Mouse (Mus musculus) layer of hippocampus, adult 9-11 months (tissue): ENCODE measurements around the gene Tmem248.
A peak's percentile ranks its signal among the peaks of the same experiment; 100 is the strongest.

ENCODE experiments used
- DNase-seq: peaks from one replicate; pipeline ENCODE4 v3.0.0; 2022

Tmem248 gene

DNA sequence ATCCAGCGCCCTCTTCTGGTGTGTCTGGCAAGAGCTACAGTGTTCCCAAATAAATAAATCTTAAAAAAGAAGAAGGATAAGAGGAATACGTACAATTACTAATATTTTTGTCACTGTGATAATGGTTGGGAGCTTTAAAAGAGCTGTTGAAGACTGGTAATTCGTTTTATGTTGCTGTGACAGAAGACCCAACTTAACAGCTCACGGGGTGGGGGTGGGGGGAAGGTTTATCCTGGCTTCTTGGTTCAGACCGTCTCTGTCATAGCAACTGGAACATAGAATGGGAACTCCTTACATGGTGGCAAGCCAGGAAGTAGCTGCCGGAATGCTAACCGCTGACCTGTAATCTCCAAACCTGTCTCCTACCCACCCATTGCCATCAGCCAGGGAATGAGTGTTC is at the start of gene Tmem248:
Gene Tmem248, plus strand, starts transcription at position 301 of the 400 bp plus-strand sequence.
- no peak for DNase-seq

DNA sequence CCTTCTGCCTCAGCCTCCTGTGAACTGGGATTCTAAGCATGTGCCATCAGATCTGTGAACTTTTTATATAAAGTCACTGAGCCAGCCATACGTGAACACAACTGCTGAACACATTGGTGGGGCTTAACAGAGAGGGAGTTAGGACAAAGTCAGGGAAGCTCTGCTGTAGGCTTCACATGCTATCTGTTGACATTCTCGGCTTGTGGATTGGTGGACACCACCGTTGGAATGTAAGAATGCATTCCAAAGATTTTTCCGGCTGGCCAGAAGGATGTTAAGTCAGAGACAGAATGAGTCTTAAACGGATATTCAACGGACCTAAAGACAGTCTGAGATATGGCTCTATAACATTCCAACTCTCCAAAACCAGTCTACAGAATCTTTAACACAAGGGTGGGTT is 47.8 kb upstream of the Tmem248 start:
- DNase-seq: no peak

DNA sequence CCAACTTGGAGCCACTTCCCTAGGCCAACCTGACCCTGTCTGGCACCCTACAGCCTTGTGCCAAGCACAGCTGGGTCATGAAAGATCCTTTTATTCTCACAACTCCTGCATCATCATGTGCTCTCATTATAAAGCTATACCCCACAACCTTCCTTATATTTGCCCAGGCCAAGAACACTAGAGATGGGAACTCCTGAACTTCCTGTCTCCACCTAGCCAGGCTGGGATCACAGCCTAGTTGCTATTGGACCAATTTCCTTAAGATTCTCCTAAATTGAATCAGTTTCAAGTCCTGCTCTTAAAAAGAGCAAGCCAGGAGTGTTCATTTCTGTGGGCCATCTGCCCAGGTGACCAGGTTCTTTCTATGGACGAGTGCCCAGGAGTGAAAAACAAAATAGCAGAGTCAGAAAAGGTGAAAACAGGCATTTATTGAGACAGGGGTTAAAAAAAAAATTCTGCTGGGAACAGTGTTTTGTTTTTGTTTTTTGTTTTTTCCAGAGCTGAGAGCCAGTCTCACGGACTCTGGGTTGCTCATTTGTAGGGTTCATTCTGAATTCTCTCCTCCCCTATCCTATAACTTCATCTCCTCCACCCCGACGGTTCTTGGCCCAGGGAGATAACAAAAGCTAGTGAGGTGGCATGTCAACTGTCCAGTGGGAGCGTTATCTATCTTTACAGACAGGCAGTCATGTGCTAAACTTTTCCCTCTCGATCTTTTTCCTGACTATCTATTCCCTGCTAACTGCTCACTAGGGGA is 46.0 kb upstream of the Tmem248 start:
- DNase-seq: no peak

DNA sequence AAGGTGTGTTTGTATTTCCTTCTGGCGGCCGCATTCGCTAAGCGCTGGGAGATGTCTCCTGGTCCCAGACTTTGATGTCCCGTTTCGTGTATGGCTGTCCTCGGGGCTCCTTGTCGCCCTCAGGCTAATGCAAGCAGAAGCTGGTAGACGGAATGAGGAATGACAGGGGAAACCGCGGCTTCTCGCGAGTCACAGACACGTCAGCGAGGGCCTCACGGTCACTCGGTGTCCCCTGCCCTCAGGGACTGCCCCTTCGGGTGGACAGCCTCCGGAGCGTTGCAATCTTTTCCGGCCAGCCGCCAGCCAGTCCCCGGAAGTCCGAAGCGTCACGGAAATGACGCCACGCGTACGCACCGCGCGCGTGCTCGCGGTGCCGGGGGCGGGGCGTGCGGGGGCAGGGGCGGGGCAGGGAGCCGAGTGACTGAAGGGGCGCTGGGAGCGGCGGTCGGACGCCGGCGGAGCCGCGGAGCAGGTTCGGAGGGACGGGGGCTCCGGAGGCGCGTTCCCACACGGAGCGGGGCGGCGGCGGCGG is 45.4 kb upstream of the Tmem248 start, which contains the start of gene Rabgef1:
Gene Rabgef1, plus strand, starts transcription at position 376 of the 532 bp plus-strand sequence.
- peak; percentile 93 for DNase-seq

DNA sequence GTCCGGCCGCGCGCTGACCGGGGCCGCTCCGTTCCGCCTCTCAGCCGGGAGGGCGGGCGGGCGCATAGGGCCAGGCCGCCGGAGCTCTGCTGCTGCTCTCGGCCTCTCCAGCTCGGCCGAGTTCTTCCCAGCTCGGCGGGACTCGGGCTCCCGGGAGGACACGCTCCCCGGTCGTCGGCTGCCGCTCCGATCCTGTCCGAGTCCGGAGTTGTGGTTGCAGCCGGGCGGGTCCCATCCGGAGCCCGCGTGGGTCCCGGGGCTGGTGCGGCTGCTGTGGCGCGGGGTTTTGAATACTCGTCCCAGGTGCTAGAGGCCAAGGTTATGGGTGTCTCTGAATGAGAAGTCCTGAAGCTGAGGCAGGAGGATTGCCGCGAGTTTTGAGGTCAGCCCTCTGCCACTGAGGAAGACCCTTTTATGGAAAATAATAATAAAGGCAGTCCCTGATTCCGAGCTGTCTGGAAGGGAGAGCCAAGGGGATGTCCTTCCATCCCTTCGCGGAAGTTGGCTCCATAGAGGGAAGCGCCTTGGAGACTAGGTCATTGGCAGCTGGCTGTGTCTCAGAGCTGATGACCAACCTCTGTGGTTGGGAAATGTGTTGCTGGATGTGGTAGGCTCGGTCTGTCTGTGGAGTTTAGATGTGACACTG is 44.8 kb upstream of the Tmem248 start:
- peak; percentile 33 for DNase-seq

DNA sequence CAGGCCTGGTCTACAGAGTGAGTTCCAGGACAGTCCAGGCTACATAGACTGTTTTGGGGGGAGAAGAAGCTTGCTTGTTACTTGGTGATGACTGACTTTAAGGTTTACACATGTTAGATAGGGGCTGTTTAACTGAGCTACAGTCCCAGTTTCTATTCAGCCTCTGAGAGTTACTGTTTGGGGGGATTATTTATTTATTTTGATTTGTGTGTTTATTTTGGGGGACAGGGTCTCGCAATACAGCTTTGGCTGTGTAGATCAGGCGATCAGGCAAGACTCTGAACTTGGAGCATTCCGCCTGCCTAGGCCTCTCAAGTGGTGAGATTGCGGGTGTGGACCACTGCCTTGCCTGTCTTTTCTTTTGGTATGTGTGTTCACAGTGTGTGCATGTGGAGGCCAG is 43.9 kb upstream of the Tmem248 start:
- no peak for DNase-seq

DNA sequence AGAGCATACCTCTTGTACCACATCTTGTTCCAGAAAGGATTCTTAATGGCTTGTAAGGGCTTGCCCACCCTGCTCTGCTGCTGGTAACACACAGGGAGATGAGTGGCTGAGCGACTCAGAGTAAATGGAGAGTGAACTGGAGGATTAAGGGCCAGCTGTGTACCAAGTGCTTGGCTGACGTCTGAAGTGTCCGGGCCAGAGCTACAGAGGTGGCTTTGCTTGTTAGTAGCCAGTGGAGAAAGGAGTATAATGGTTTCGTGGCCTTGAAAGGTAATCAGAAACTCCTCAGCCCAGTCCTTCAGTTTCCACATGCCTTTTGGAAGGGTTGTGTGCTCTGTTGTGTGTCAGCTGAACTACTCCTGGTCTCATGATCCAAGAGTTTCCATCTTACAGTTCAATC is 39.0 kb upstream of the Tmem248 start:
- no peak for DNase-seq

DNA sequence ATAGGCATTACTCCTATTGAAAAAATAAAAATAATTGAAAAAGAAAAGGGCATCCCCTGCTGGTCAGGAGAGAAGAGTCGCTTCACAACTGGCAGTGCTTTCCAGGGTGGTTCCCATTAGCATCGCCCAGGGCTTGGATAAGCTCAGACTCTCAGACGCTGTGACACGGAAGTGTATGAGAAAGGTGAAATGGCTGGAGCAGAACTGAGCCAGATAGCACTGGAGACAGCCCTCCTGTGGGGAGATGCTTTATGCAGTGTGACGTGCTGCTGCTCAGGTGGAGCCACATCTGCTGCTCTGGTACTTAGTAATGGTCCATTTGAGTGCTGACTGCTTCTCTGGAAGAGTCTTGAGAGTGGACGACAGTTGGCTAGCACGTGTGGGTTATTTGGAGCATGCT is 36.5 kb upstream of the Tmem248 start:
- no peak for DNase-seq

DNA sequence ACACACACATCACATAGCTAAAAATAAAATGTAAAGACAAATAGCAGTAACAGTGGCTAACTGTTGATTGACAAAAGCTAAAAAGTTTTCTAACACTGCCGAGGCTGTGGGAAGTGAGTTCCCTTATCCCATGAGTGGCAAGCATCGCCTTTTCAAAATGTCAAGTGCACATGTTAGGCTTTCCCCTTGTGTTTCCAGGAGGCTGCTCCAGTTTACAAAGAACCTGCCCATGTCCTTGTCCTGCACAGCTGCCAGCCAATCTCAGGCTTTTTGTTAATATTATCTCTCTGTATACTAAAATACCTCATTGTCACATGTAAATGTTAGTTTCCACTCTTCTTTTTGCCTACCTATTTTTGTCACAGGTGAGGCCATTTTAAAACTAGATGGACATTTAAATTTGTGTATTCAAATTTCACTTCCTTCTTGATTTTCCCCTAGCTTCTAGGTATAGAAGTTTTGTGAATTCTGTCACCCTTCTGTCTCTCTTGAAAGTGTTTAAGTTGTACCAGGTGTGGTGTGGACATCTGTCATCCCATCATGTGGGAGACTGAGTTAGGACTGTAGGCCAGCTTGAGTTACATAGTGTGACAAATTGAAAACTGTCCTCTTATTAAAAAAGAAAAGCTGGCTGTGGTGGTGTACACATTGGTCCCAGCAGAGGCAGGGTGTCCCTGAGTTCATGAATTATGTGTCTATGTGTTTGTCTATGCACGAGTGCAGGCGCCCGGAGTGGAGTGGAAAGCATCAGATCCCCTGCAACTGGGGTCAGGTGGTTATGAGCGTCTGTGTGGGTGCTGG is 34.9 kb upstream of the Tmem248 start:
- no peak for DNase-seq

DNA sequence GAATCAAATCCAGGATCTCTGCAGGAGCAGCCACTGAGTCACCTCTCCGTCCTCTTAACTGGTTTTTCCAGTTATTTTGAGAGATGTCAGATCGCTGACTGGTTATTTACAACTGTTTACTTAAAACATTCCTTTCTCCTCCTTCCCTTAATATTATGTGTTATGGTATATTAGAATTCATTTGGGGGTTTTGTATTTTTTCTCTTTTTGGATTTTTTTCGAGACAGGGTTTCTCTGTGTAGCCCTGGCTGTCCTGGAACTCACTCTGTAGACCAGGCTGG is 34.4 kb upstream of the Tmem248 start:
- no peak for DNase-seq

DNA sequence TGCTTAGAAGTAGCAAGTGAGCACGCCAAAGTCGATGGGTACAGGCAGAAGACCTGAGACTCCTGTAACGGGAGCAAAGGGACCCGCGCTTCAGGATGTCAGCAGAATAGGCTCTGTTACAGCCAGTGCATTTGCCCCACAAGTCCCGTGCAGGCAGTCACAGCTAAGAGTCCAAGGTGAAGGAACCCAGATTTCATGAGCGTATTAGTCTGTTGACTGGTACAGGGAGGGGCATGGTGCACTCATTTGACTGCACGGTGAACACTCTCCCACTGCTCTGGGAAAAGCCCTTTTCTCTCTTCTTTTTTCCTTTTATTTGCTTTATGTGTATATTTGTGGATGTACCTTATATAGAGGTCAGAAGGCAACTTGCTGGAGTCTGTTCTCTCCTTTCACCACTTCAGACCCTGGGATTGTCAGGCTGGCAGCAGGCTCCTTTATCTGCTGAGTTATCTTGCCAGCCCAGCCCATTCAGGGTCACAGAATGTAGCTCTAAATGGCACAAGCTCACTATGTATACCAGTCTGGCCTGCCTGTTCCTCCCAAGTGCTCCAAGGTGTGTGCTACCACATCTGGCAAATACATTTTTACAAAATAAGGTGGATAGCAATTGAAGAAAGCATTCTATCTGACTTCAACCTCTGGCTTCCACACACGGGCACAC is 32.6 kb upstream of the Tmem248 start:
- no peak for DNase-seq

DNA sequence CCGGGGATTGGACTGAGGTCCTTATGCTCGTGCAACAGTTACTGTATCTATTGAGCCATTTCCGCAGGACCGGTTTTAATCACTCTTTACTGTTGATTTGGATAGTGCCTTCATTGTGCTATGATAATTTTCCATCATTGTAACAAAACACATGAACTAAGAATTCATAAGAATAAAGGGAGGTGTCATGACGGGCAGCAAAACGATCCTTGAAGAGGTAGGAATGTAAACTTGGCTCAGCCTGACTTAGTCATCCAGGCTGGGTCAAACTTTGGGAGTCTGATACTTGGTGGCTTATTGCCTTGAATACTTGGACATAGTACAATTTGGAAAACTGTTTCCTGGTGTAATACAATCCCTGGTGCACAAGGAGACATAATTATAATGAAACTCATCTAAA is 31.6 kb upstream of the Tmem248 start:
- no peak for DNase-seq

DNA sequence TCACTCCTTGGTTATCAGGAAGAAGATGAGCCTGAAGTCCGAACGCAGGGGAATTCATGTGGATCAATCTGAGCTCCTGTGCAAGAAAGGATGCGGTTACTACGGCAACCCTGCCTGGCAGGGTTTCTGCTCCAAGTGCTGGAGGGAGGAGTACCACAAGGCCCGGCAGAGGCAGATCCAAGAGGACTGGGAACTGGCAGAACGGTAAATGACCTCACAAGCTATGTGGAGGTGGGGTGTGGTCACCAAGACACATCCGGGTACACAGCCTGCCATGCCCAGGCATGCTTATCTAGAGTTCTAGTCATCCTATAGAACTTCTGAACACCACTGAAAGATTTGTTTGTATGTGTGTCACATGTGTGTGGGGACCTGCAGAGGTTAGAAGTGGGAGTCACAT is 29.5 kb upstream of the Tmem248 start:
- DNase-seq: peak; percentile 32

DNA sequence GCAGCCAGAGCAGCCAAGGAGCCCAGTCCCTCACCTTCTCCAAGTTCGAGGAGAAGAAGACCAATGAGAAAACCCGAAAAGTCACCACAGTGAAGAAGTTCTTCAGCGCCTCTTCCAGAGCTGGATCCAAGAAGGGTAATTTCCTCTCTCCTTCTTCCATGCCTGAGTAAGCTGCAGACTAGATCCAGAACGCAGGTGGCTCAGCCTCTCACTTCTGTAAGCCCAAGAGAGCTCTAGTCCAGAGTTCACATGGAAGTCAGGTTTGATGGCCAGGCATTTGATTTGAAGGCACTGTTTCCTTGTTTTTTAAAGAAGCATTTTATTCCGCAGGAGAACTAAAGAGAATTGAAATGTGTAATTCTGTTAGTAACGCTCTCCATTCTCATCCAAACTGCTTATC is 26.0 kb upstream of the Tmem248 start:
- DNase-seq: no peak

DNA sequence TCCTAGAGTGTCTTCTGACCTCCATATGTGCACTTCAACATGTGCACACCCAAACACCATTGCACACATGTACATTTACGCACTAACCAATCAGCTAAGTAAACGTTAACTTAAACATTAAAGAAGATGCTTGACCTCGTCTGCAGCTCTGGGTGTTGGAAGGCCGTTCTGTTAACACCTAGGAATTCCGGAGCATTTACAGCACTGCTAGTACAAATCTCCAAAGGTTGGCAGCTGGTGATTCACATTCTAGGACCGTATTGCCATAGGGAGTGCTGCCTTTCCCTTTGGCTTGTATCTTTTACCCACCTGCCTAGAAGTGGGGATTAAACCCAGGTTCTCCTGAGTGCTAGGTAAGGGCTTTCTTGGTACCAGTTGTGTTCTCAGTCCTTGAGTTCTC is 25.0 kb upstream of the Tmem248 start:
- DNase-seq: no peak

DNA sequence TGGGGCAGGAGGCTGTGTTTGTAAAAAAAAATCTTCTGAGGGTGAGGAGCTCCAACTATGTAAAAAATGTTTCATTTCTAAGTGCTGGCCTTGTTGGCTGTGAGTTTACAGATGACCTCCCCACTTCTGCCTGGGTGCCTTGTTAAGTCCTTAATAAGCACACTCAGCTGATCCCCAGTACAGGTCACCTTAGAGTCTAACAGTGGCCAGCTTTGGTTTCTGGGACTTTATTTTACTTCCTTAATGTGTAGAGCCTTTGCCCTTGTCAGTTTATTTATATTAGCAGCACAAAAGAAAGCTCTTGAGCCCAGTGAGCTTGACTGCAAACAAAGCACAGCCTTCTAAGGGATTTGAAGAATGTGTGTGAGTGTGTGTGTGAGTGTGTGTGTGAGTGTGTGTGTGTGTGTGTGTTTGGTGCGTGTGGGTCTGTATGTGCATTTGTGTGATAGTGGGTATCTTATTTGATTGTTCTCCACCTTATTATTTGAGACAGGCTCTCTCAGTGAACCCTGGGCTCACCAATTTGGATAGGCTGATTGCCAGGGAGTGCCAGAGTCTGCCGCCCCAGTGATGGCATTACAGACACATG is 24.4 kb upstream of the Tmem248 start:
- no peak for DNase-seq

DNA sequence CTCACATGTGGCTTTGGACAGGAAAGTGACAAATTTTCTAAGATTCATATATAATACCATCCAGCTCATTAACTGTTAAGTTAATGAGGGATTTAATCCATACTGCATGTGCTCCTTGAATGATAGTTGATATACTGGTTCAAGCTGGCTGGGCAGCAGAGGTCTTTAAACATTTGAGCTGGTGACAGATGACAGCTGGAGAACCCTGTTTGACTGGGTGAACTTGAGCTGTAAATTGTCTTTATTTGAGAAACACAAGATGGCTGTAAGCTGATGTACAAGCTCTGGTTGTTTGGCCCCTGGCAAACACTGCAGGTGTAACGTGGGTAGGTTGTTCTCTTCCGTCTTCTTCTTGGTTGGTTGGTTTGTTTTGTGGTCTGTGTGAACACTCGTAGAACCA is 23.1 kb upstream of the Tmem248 start:
- DNase-seq: no peak

DNA sequence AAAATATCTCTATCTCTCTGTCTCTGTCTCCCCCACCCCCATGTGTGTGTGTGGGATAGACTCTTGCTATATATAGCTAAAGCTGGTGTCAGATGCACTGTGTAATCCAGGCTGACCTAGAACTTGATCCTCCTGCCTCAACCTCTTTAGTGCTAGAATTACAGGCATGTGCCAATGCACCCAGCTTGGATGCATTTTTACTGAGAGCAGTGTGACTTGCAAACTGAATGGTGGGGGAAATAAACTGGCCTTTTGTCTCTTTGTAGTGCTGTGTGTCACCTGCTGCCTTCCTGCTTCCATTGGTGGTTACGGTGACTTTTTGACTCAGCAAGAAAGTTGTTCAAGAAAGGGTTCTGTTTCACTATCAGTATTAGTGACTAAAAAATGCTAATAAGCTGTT is 20.6 kb upstream of the Tmem248 start:
- DNase-seq: no peak

DNA sequence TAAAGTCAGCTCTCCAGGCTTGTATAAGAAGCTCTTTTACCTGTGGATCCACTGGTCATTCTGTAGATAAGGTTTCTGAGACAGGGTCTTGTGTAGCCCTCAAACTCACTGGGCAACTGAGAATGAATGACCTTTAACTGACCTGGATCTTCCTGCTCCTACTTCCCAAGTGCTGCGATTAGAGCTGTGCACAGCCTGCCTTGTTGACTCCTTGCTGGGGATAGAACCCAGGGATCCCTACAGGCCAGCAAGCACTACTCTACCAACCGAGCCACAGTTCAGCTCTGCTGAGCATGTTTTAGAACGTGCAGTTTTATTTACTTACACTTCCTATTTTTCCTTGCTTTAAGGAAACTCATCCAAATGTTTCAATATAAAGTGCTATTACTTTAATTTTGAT is 19.4 kb upstream of the Tmem248 start:
- DNase-seq: no peak

DNA sequence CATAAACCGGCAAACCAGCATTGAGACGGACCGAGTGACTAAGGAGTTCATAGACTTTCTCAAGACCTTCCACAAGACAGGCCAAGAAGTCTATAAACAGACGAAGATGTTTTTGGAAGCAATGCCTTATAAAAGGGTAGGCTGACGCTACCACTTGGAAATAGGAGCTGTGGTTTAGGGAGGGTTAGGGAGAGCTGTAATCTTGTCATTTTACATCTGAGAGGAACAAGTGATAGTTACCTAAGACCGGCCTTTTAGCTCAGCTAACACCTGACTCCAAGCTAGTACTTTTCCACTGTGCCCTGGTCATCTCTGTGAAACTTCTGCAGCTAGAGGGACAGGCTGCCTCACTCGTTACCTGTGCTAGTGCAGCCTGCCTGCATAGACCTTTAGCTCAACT is 18.9 kb upstream of the Tmem248 start:
- no peak for DNase-seq

DNA sequence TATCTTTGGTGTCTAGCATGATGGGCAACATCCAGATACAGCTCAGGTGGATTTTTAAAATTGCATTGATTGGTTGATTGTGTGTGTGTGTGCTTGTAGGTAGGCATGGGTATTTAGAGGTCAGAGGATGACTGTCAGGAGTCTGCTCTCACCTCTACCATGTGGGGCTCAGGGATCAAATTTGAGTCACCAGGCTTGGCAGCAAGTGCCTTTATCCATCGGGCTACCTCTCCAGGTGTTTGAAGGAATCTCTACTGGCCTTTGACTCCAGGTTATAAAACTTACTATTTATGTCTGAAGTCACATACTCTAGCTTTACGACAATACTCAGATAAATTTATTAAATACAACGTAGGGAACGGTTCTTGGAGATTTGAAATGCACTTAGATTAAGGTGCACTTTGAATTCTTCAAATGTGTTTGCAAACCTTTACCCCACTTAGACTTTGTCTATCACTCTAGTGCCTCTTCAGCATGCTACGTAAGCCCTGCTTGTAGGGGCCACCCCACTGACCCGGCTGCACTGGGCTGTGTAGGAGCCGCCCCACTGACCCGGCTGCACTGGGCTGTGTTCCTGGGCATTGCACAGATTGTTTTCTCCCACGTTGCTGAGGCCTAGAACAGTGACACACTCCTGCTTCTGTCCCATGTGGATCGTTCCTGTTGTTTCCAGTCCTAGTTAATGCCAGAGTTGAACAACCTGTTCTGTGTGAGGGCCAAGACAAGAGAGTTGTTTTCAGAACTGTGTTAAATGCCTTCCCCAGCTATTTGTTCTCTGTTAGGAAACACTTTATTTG is 16.4 kb upstream of the Tmem248 start:
- no peak for DNase-seq

DNA sequence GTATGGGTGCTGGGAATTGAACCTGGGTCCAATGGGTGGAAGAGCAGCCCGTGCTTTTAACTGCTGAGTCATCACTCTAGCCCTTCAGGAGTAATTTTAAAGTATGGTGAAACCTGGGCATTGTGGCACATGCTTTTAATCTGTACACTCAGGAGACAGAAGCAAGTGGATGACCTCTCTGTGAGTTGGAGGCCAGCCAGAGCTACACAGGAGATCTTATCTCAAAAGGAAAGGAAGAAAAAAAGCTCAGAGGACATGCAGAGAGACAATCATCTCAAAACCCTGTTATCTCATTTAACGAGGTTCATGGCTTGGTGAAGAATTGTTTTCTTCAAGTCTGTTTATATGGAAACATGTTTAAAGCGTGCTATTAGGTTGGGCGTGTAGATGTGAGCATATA is 12.9 kb upstream of the Tmem248 start:
- DNase-seq: no peak
